Mouse (Mus musculus) brain, embryonic 14.5 days (tissue): Measurements from ENCODE around the gene Chpf2.

Experiments
- CTCF ChIP-seq: fragments of 200-500 bp; IDR thresholded peaks from 2 replicates; pipeline ENCODE4 v1.5.1; 2012; ENCODE audit warnings: inconsistent platforms, mild to moderate bottlenecking, moderate library complexity, borderline replicate concordance; ENCODE audit not compliant: insufficient read depth, insufficient read length; ENCODE audit errors: extremely low read depth
- POLR2A ChIP-seq: fragments of 200-500 bp; IDR thresholded peaks from 2 replicates; pipeline ENCODE4 v1.6.1; 2012; ENCODE audit warnings: mild to moderate bottlenecking, inconsistent platforms, borderline replicate concordance; ENCODE audit not compliant: poor library complexity, insufficient read depth, insufficient read length, severe bottlenecking; ENCODE audit errors: extremely low read depth

GRCm38 (mm10) chr5:24600236-24600635 is 13.7 kb downstream of the Chpf2 start:
- TF ChIP-seq POLR2A: no peak
- no peak for TF ChIP-seq CTCF
